Mouse (Mus musculus): ENCODE data around the gene Fkbp8.

DNA sequence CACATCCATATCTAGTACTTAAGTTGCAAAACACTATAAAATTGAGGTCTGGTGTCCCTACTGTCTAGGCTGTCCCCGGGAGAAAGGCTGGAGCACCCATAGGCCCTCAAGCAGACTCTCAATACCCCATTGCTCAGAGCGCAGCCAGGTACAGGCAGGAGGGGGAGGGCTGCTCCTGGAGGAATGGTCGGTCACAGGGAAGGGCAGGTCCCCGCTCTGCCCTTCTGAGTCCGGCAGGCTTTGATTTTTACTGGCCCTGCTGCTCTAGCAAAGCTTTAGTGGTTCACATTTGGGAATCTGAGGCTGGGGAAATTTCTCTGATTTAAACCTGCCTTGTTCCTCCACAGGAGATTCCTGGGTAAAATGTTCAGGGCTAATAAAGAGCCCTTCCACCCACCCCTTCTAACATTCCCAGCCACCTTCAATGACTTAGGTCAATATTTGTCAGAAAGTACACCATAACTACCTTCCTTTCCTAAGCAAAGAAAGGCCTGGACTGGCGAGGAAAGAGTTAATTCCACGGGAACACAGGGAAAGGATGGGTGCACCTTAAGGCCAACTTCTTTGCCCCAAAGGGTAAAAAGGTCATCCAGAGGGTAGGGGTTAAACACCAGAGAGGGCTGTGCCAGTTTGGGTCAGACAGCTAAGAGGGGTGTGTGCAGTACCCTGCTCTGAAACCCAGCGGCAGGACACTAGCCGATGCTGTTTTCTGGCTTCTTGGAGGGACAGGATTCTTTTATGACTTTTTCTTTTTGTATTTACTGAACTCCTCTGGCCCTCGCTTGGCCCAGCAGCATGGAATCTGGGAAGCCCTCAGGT, 37.3 kb upstream of the Fkbp8 start:
- TF ChIP-seq POLR2A (IDR thresholded peaks at IDR 0.05; ENCODE audit: insufficient read depth, low read depth, low read length) (no peak), EP300 (IDR thresholded peaks at IDR 0.05; ENCODE audit: insufficient read depth, low read depth, low read length) (no peak), CTCF (IDR thresholded peaks at IDR 0.05) (no peak)
